Comparison of ENCODE assay signal across 8 mouse cellular contexts in the genomic region with DNA sequence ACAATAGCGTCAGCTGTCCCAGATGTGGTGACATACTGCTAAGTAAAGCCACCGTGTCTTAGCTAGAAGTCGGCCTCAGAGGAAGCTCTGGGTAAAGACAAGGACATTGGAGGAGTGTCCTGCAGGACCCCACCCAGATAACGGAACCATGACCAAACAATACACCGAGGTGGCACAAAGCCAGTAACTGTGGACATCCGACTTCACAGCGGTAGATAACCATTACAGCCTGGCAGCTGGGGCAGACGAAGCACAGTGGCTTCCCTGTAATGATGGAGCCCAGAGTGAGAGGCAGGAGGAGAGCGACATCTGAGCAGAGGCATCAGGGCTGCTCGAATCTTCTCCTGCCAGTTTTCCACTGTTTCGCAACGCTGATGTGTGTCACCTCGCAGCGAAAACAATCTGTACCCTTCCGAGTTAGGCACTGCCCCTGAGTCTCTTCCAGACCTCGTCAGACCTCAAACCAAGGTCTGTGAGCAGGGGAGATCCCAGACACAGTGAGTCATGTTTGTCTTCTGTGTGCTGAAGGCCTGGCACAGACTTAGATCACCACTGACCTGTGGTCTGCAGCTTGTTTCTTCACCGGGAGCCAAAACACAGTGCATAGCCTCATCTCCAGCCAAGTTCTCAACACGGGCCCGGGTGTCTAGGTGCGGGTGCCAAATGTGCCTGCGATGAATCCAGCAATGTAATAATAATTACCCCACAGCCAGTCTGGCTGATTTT.
DNase-seq lines count a peak whose midpoint lies in the region; ATAC-seq and TF ChIP-seq lines count a peak whose summit lies in the region.

No protein-coding gene starts in this region.

- 36% methylated on average over 21 of the region's 21 CpGs for WGBS in hindbrain, postnatal 0 days
- WGBS in neural tube, embryonic 15.5 days, result 53% methylated on average over 21 of the region's 21 CpGs
- 87% methylated on average over 21 of the region's 21 CpGs for WGBS in midbrain, embryonic 10.5 days

- peak overlapping the region; percentile 81 for H3K27ac ChIP-seq in gastrocnemius, adult 2 months
- peak overlapping the region; percentile 32; the same call in 1 of the 2 replicates for H3K27ac ChIP-seq in hindbrain, postnatal 0 days
- no peak overlapping the region for H3K27ac ChIP-seq in neural tube, embryonic 15.5 days (replicated peaks)
- no peak overlapping the region for H3K27ac ChIP-seq in midbrain, embryonic 10.5 days (replicated peaks)

- no peaks in the 10 kb centered on the region for H3K27me3 ChIP-seq in hindbrain, postnatal 0 days (ENCODE audit: insufficient read depth, low read length)
- no peaks in the 10 kb centered on the region for H3K27me3 ChIP-seq in neural tube, embryonic 15.5 days (replicated peaks)
- H3K27me3 ChIP-seq in midbrain, embryonic 10.5 days (ENCODE audit: low read depth, poor library complexity, severe bottlenecking), result peaks cover 9% of the 10 kb centered on the region; the same call in 1 of the 2 replicates

- DNase-seq in left cerebral cortex, postnatal 10 days (ENCODE audit: extremely low spot score in 1 of 2, low spot score in 2 of 2), result peak; percentile 7 to 38
- DNase-seq in left cerebral cortex, postnatal 25 days (ENCODE audit: low spot score in 2 of 2), result no peak
- peak; percentile 86 for DNase-seq in brain, adult 2 months (ENCODE audit: low read depth, low spot score)
- peak; percentile 80 for DNase-seq in gastrocnemius, adult 2 months
- peak; percentile 72 for DNase-seq in hindbrain, postnatal 0 days (ENCODE audit: low spot score)
- DNase-seq in midbrain, embryonic 10.5 days (ENCODE audit: low spot score), result no peak
- DNase-seq in T-cell, adult 2 months (ENCODE audit: low spot score), result no peak

- no peaks in the 10 kb centered on the region for H3K9me3 ChIP-seq in hindbrain, postnatal 0 days (ENCODE audit: low read length)
- no peaks in the 10 kb centered on the region for H3K9me3 ChIP-seq in neural tube, embryonic 15.5 days (replicated peaks)
- H3K9me3 ChIP-seq in midbrain, embryonic 10.5 days (replicated peaks), result no peaks in the 10 kb centered on the region

- intact Hi-C loops in left cerebral cortex, postnatal 10 days (cut with DNase I), result no loop called here
- intact Hi-C loops in left cerebral cortex, postnatal 25 days (cut with DNase I), result no loop called here
- intact Hi-C loops in gastrocnemius, adult 2 months (cut with DNase I), result no loop called here

- no peak overlapping the region for H3K9ac ChIP-seq in hindbrain, postnatal 0 days (replicated peaks; ENCODE audit: low read length)
- no peak overlapping the region for H3K9ac ChIP-seq in neural tube, embryonic 15.5 days (replicated peaks)

- H3K4me2 ChIP-seq in hindbrain, postnatal 0 days (ENCODE audit: low read depth, low read length), result peak overlapping the region; percentile 30
- no peak overlapping the region; the same call in 1 of the 2 replicates for H3K4me2 ChIP-seq in neural tube, embryonic 15.5 days

- no peaks in the 10 kb centered on the region; the same call in 1 of the 2 replicates for H3K4me1 ChIP-seq in hindbrain, postnatal 0 days (ENCODE audit: insufficient read depth, low read length)
- peaks cover 16% of the 10 kb centered on the region for H3K4me1 ChIP-seq in neural tube, embryonic 15.5 days
- peaks cover 25% of the 10 kb centered on the region for H3K4me1 ChIP-seq in midbrain, embryonic 10.5 days

- H3K36me3 ChIP-seq in hindbrain, postnatal 0 days (ENCODE audit: insufficient read depth, low read length), result no peaks in the 10 kb centered on the region
- H3K36me3 ChIP-seq in neural tube, embryonic 15.5 days, result no peaks in the 10 kb centered on the region
- no peaks in the 10 kb centered on the region for H3K36me3 ChIP-seq in midbrain, embryonic 10.5 days

- peak overlapping the region; percentile 46 for H3K4me3 ChIP-seq in gastrocnemius, adult 2 months
- no peak overlapping the region for H3K4me3 ChIP-seq in hindbrain, postnatal 0 days (ENCODE audit: low read length)
- no peak overlapping the region for H3K4me3 ChIP-seq in neural tube, embryonic 15.5 days (replicated peaks)
- no peak overlapping the region for H3K4me3 ChIP-seq in midbrain, embryonic 10.5 days

- ATAC-seq in hindbrain, postnatal 0 days, result peak; percentile 87
- 0 out of 2 replicates have a peak, but pooled peaks have one; percentile 17 for ATAC-seq in neural tube, embryonic 15.5 days (ENCODE audit: low FRiP score)

- no peak for TF ChIP-seq CTCF in gastrocnemius, adult 2 months (IDR thresholded peaks at IDR 0.05)
- no peak for TF ChIP-seq CTCF in hindbrain, postnatal 0 days (IDR thresholded peaks at IDR 0.05; ENCODE audit: low read depth)

Comparison
In these comparisons a context has a peak if more than half of its experiments do, and no peak if none do; other contexts are left out.
1. DNase-seq: peak in left cerebral cortex, postnatal 10 days (2 of 2), brain, adult 2 months (single experiment), gastrocnemius, adult 2 months (single experiment) and hindbrain, postnatal 0 days (single experiment); none in left cerebral cortex, postnatal 25 days (0 of 2), midbrain, embryonic 10.5 days (single experiment) and T-cell, adult 2 months (single experiment).
2. H3K27ac ChIP-seq: peak in gastrocnemius, adult 2 months (single experiment) and hindbrain, postnatal 0 days (single experiment); none in neural tube, embryonic 15.5 days (single experiment) and midbrain, embryonic 10.5 days (single experiment).